Mouse (Mus musculus) heart, embryonic 14.5 days (tissue): ENCODE results near the gene Atp5c1. TPM values are rescaled to one million over a fixed set of nuclear protein-coding genes. Genes with fewer than 3 reads are reported as not detected.

Experiments
- ATAC-seq: fragments of 200-750 bp; cut with Nextera tagmentation; 2 replicates; pipeline ENCODE4 v1.8.0; 2017; ENCODE audit warnings: low read depth, moderate TSS enrichment; ENCODE audit not compliant: insufficient number of reproducible peaks, insufficient read depth, low FRiP score
- H3K27ac ChIP-seq, 2 experiments: fragments of 200-500 bp in 1 of 2; fragments of 300-500 bp in 1 of 2; sonication (generic) in 1 of 2; replicated peaks in 1 of 2; 2 replicates each; pipeline ENCODE4 v1.5.1; 2012 to 2014; ENCODE audit warnings: low read depth in 2 of 2, low read length in 2 of 2, control low read depth in 1 of 2, mild to moderate bottlenecking in 1 of 2, mixed read lengths in 1 of 2; ENCODE audit not compliant: control insufficient read depth in 1 of 2, insufficient read depth in 1 of 2
- H3K27me3 ChIP-seq: fragments of 300-500 bp; sonication (generic); 2 replicates; pipeline ENCODE4 v1.6.1; 2014; ENCODE audit warnings: mild to moderate bottlenecking, low read length, control low read depth; ENCODE audit not compliant: control insufficient read depth, insufficient read depth
- H3K36me3 ChIP-seq: fragments of 300-500 bp; sonication (generic); 2 replicates; pipeline ENCODE4 v1.6.1; 2014; ENCODE audit warnings: mild to moderate bottlenecking, control low read depth, low read length, mixed read lengths; ENCODE audit not compliant: control insufficient read depth, insufficient read depth
- H3K4me1 ChIP-seq, 2 experiments: fragments of 200-500 bp in 1 of 2; fragments of 300-500 bp in 1 of 2; sonication (generic) in 1 of 2; 2 replicates each; pipeline ENCODE4 v1.6.1; 2012 to 2014; ENCODE audit warnings: low read length in 2 of 2, control low read depth in 1 of 2, mixed read lengths in 1 of 2; ENCODE audit not compliant: control insufficient read depth in 2 of 2, insufficient read depth in 2 of 2
- H3K4me2 ChIP-seq: fragments of 300-500 bp; sonication (generic); 2 replicates; pipeline ENCODE4 v1.6.1; 2014; ENCODE audit warnings: mild to moderate bottlenecking, low read length
- H3K4me3 ChIP-seq, 2 experiments: fragments of 200-500 bp in 1 of 2; fragments of 300-500 bp in 1 of 2; sonication (generic) in 1 of 2; 2 replicates each; pipeline ENCODE4 v1.5.1; 2012 to 2014; ENCODE audit warnings: low read length in 2 of 2, mild to moderate bottlenecking in 2 of 2, control low read depth in 1 of 2, low read depth in 1 of 2, moderate library complexity in 1 of 2; ENCODE audit not compliant: control insufficient read depth in 1 of 2, insufficient read depth in 1 of 2
- H3K9ac ChIP-seq: fragments of 300-500 bp; sonication (generic); 2 replicates; pipeline ENCODE4 v1.6.1; 2014; ENCODE audit warnings: mild to moderate bottlenecking, low read length
- H3K9me3 ChIP-seq: fragments of 300-500 bp; sonication (generic); 2 replicates; pipeline ENCODE4 v1.6.1; 2016; ENCODE audit warnings: low read length, control low read depth; ENCODE audit not compliant: control insufficient read depth
- WGBS: fragments of 180-500 bp; shearing (Covaris S2); extraction: QIAGEN DNeasy Blood & Tissue Kit; methylation state at CpG from one replicate; pipeline ENCODE4 v1.1.7; 2014; 5-methylcytosine and 5-hydroxymethylcytosine counted together
- polyA plus RNA-seq: library from polyadenylated mRNA; unstranded; fragments of >200 nt; fragmentation: Nextera tagmentation; extraction: Ambion mirVana; gene quantifications from 2 replicates; pipeline ENCODE4 v1.2.1, GENCODE M21; 2014

Gene Atp5c1
- polyA plus RNA-seq, 1 experiment from 2014 or later = 1,517 TPM

DNA sequence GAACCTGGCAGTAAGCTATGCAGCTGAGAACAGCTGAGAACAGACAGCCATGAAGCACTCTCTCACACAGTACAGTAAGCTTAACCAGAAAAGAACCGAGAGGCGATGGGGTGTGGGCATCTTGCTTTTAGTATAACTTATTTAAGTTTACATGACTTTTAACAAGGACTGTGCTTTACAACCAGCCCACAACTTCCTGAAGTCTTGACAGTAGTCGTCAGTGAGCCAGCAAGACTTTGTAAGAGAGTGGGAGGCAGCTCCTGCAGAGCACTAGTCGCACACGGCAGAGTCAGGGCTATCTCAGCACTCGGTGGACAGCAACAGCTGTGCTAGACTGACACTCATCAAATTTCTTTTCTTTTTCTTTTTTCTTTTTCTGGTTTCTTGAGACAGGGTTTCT, 56.0 kb downstream of the Atp5c1 start:
- Histone ChIP-seq H3K9ac (no peak overlapping the region), H3K9me3 (no peaks in the 10 kb centered on the region), H3K27me3 (no peaks in the 10 kb centered on the region), H3K27ac (no peak overlapping the region), H3K36me3 (no peaks in the 10 kb centered on the region), H3K4me1 (no peaks in the 10 kb centered on the region), H3K4me2 (no peak overlapping the region), H3K4me3 (no peak overlapping the region)
- no peak for ATAC-seq
- 73% methylated on average over 6 of the region's 6 CpGs for WGBS

- H3K4me2 ChIP-seq = no peak overlapping the region
- H3K4me3 ChIP-seq = no peak overlapping the region
- no peak overlapping the region for H3K9ac ChIP-seq
- WGBS = 85% methylated on average over 11 of the region's 11 CpGs
- H3K9me3 ChIP-seq = no peaks in the 10 kb centered on the region
- H3K27ac ChIP-seq = no peak overlapping the region
- no peaks in the 10 kb centered on the region for H3K36me3 ChIP-seq
- no peaks in the 10 kb centered on the region for H3K4me1 ChIP-seq
- no peak for ATAC-seq
- H3K27me3 ChIP-seq = no peaks in the 10 kb centered on the region
Measured at GRCm38 (mm10) chr2:10021296-10021695, 59.0 kb downstream of the Atp5c1 start.

GRCm38 (mm10) chr2:10014951-10015635, 65.2 kb downstream of the Atp5c1 start:
- 84% methylated on average over 10 of the region's 10 CpGs for WGBS
- H3K9ac ChIP-seq = no peak overlapping the region

GRCm38 (mm10) chr2:10010263-10010909, 69.9 kb downstream of the Atp5c1 start:
- peaks cover 3% of the 10 kb centered on the region in 2 experiments; a peak in 2 of 4 replicates for H3K4me1 ChIP-seq
- 35% methylated on average over 7 of the region's 7 CpGs for WGBS

More at GRCm38 (mm10) chr2:10014951-10015635, 65.2 kb downstream of the Atp5c1 start:
- Histone ChIP-seq H3K4me1 (no peaks in the 10 kb centered on the region), H3K36me3 (no peaks in the 10 kb centered on the region), H3K4me2 (no peak overlapping the region), H3K27ac (no peak overlapping the region), H3K27me3 (no peaks in the 10 kb centered on the region), H3K9me3 (no peaks in the 10 kb centered on the region), H3K4me3 (no peak overlapping the region)
- no peak for ATAC-seq

GRCm38 (mm10) chr2:10009671-10010254, 70.5 kb downstream of the Atp5c1 start:
- ATAC-seq = no peak
- Histone ChIP-seq H3K27ac (no peak overlapping the region), H3K9me3 (no peaks in the 10 kb centered on the region)

More at GRCm38 (mm10) chr2:10010263-10010909, 69.9 kb downstream of the Atp5c1 start:
- Histone ChIP-seq H3K9ac (no peak overlapping the region), H3K4me3 (no peak overlapping the region), H3K27ac (no peak overlapping the region), H3K9me3 (no peaks in the 10 kb centered on the region), H3K27me3 (no peaks in the 10 kb centered on the region), H3K4me2 (no peak overlapping the region), H3K36me3 (no peaks in the 10 kb centered on the region)
- ATAC-seq = no peak

GRCm38 (mm10) chr2:10008593-10008992, 71.7 kb downstream of the Atp5c1 start:
- ATAC-seq = no peak
- Histone ChIP-seq H3K27ac (no peak overlapping the region), H3K9ac (no peak overlapping the region), H3K4me1 (peaks cover 5 to 7% of the 10 kb centered on the region in 2 experiments; a peak in 2 of 4 replicates), H3K4me3 (no peak overlapping the region), H3K9me3 (no peaks in the 10 kb centered on the region), H3K4me2 (no peak overlapping the region), H3K36me3 (no peaks in the 10 kb centered on the region), H3K27me3 (no peaks in the 10 kb centered on the region)
- 51% methylated on average over 4 of the region's 4 CpGs for WGBS

More at GRCm38 (mm10) chr2:10009671-10010254, 70.5 kb downstream of the Atp5c1 start:
- no peaks in the 10 kb centered on the region for H3K36me3 ChIP-seq
- no peak overlapping the region for H3K4me3 ChIP-seq
- WGBS = 82% methylated on average over 13 of the region's 13 CpGs
- no peak overlapping the region for H3K4me2 ChIP-seq
- no peaks in the 10 kb centered on the region for H3K27me3 ChIP-seq
- H3K4me1 ChIP-seq = peaks cover 3 to 7% of the 10 kb centered on the region in 2 experiments; a peak in 2 of 4 replicates
- no peak overlapping the region for H3K9ac ChIP-seq
